Mouse (Mus musculus) testis, adult 2 months (tissue): ENCODE measurements around the gene Dnajc12.

Source experiments
- CTCF ChIP-seq: fragments of 200-500 bp; IDR thresholded peaks from 2 replicates; pipeline ENCODE4 v1.5.1; 2012; ENCODE audit warnings: low read depth, mild to moderate bottlenecking, inconsistent platforms, low read length, moderate library complexity; ENCODE audit not compliant: control insufficient read depth, insufficient read depth, insufficient replicate concordance
- POLR2A ChIP-seq: fragments of 200-500 bp; IDR thresholded peaks from 2 replicates; pipeline ENCODE4 v1.6.1; 2012; ENCODE audit warnings: low read depth, mild to moderate bottlenecking, inconsistent platforms, low read length, moderate library complexity; ENCODE audit not compliant: control insufficient read depth

GRCm38 (mm10) chr10:63368041-63368440, 14.2 kb upstream of the Dnajc12 start:
- TF ChIP-seq CTCF: no peak
- no peak for TF ChIP-seq POLR2A
